Mouse (Mus musculus): ENCODE measurements around the gene Dgcr6. TPM values are rescaled to one million over a fixed set of nuclear protein-coding genes. Genes with fewer than 3 reads are reported as not detected.
"Not testable (repeated sequence)": the region's sequence is repeated elsewhere in the genome, so short reads cannot be mapped to it uniquely, and the experiment has no call there.

Dgcr6 gene
- polyA plus RNA-seq (2015; fragmentation: Nextera tagmentation; extraction: Ambion mirVana) = 167 and 169 TPM in 2 replicates

DNA sequence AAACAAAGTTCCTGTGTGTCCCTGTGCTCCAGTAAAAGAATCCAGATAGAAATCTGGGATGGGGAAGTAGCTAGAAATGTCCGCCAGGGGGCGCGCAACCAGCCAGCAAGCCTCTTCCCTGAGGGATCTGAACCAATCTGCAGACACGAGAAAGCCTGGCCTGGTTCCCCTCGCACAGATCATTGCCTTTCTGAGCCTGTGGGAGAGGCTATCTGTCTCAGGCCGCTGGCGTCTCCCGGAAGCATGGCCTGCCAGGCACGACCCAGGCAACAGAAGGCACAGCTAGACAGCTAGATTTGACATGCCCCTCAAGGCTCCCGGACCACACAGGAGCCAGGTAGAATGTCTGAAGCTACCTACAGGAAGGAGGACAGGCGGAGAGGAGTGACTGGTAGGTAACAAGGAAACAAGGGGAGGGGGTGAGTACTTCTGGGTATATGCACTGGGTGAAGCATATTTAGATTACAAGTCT is at the start of gene Dgcr6:
Dgcr6 (plus strand) TSS at position 130 of the 472 bp plus-strand sequence.
- peaks cover 3% of the 10 kb centered on the region; the same call in 1 of the 2 replicates for H3K4me1 ChIP-seq
- H3K9me3 ChIP-seq = no peaks in the 10 kb centered on the region
- 13% methylated on average over 11 of the region's 11 CpGs for WGBS
- 0 out of 2 replicates have a peak within 1 kb of the TSS, but pooled peaks have one; percentile 17 for H3K9ac ChIP-seq (replicated peaks)
- H3K4me2 ChIP-seq (replicated peaks) = 0 out of 2 replicates have a peak within 1 kb of the TSS, but pooled peaks have one; percentile 19
- peak; percentile 81 for ATAC-seq (replicated peaks)
- H3K27ac ChIP-seq (replicated peaks) = peak within 1 kb of the TSS; percentile 36; the same call in 1 of the 2 replicates
- no peaks in the 10 kb centered on the region for H3K36me3 ChIP-seq
- H3K27me3 ChIP-seq = no peaks in the 10 kb centered on the region
- no peak within 1 kb of the TSS for H3K4me3 ChIP-seq

DNA sequence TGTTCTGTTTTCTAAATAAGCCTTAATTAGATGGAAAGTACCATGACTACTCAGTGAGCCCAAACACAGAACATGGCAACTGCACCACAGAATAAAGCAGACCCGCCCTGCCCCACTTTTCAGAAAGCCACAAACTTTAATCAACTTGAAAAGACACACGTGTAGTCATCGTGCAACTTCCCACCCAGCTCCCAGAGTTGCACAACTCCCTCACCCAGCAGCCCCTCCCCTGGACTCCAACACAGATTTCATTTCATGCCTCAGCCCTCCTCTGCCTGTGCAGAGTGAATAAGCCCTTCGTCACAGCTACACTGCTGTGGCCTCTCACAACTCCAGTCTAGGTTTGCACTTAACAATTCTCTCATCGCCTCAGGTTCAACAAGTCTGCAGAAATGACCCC is 48.1 kb upstream of the Dgcr6 start:
- ATAC-seq (replicated peaks) = no peak
- no peaks in the 10 kb centered on the region for H3K4me1 ChIP-seq
- H3K9ac ChIP-seq (replicated peaks) = no peak overlapping the region
- no peaks in the 10 kb centered on the region for H3K9me3 ChIP-seq
- H3K4me3 ChIP-seq = no peak overlapping the region
- 61% methylated on average over 5 of the region's 5 CpGs for WGBS
- no peaks in the 10 kb centered on the region for H3K27me3 ChIP-seq
- no peak overlapping the region for H3K4me2 ChIP-seq (replicated peaks)
- no peaks in the 10 kb centered on the region for H3K36me3 ChIP-seq
- H3K27ac ChIP-seq (replicated peaks) = no peak overlapping the region

DNA sequence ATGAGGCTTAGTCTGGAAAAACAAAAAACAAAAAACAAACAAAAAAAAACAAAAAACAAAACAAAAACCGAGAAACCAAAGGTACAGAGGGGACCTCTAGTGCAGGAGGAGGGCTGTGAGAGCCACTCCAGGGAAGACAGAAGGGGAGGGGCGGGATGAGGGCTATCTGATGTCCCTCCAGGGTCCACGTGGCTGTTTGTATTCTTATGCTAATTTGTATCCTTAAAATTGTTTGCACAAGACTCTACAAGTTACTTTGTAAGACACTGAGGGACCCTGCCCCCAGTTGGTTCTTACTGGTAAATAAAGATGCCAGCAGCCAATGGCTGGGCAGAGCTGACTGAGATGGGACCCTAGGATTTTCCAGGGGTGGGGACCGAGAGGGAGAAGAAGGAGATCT is 45.6 kb upstream of the Dgcr6 start:
- Histone ChIP-seq H3K27ac (replicated peaks) (no peak overlapping the region), H3K9ac (replicated peaks) (no peak overlapping the region), H3K36me3 (no peaks in the 10 kb centered on the region), H3K4me1 (no peaks in the 10 kb centered on the region), H3K4me2 (replicated peaks) (no peak overlapping the region), H3K9me3 (no peaks in the 10 kb centered on the region), H3K4me3 (no peak overlapping the region), H3K27me3 (no peaks in the 10 kb centered on the region)
- ATAC-seq (replicated peaks) = no peak
- 36% methylated on average over 4 of the region's 4 CpGs for whole genome bisulfite sequencing

DNA sequence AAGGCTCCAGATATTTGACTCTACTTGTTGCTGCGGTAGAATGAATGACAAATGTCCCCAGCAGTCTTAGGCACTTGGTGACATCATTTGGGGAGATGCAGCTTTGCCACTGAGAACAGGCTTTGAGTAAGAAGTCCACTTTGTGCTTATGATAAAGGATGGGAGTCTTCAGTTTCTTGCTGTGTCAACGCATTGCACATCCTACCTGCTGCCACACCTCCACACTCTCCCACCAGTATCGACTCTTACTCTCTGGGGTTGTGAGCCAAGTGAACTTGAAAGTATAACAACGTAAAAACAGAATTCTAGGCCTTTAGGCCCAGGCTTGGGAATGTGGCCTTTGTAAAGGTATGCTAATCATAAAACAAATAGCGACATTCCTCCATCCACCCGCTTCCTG is 41.6 kb upstream of the Dgcr6 start:
- Histone ChIP-seq H3K36me3 (no peaks in the 10 kb centered on the region), H3K4me2 (replicated peaks) (no peak overlapping the region), H3K27ac (replicated peaks) (no peak overlapping the region), H3K27me3 (no peaks in the 10 kb centered on the region), H3K4me3 (no peak overlapping the region), H3K4me1 (no peaks in the 10 kb centered on the region), H3K9me3 (no peaks in the 10 kb centered on the region), H3K9ac (replicated peaks) (no peak overlapping the region)
- WGBS = 72% methylated on average over 6 of the region's 6 CpGs
- no peak for ATAC-seq (replicated peaks)

DNA sequence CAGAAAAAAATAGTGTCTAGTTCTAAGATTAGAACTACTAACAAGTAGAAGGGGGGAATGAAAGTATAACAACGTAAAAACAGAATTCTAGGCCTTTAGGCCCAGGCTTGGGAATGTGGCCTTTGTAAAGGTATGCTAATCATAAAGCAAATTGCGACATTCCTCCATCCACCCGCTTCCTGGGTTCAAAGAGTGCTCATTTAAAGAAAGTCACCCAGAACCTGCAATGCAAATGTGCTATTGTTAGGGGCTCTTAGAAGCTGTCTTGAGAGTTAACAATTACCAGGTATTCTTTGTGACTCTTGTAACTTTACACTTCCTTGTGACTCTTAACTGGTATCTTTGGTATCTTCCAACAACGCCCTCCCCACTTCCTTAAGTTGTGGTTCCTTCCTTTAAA is 36.2 kb upstream of the Dgcr6 start:
- 66% methylated on average over 4 of the region's 4 CpGs for WGBS
- H3K4me1 ChIP-seq; H3K4me2 ChIP-seq (replicated peaks); H3K27me3 ChIP-seq; ATAC-seq (replicated peaks); H3K9me3 ChIP-seq; H3K36me3 ChIP-seq; H3K27ac ChIP-seq (replicated peaks); H3K9ac ChIP-seq (replicated peaks); H3K4me3 ChIP-seq: not testable (repeated sequence)

DNA sequence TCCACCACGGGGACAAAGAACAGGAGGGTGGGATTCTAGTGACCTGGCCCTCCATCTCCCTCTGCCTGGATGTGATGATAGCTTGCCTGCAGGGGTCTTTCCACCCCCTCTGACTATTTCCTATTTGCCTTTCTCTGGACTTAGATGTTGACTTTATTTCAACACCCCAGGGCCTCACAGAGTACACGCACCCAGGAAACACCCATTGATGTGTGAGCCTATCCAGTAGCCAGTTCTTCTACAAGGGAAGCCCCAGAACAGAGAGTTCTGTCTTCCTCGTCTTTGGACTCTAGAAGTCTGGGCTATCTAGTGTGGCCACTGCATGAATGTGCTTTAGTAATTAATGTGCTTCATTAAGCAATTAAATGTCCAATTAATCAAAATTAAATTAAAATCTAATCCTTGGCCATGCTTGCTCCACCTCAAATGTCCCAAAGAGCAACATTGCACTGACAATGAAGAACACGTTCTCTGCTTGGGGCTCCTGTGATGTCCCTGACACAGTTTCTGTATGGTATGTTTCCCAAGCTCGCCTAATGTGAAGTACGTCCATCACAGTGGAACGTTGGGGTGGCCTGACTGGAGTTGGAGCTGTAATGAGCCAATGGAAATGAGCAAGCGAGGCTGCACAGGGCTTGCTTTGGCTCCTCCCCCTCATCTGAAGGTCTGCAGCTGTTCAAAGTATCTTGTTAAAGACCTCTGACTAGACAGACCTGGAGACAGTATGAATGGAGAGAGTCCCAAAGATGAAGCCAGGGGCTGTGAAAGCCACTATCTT is 29.7 kb upstream of the Dgcr6 start:
- H3K9ac ChIP-seq (replicated peaks) = no peak overlapping the region
- H3K4me1 ChIP-seq = no peaks in the 10 kb centered on the region
- 73% methylated on average over 8 of the region's 8 CpGs for WGBS
- no peaks in the 10 kb centered on the region for H3K27me3 ChIP-seq
- ATAC-seq (replicated peaks) = no peak
- no peaks in the 10 kb centered on the region for H3K36me3 ChIP-seq
- no peak overlapping the region for H3K4me3 ChIP-seq
- H3K27ac ChIP-seq (replicated peaks) = no peak overlapping the region
- H3K4me2 ChIP-seq (replicated peaks) = no peak overlapping the region
- H3K9me3 ChIP-seq = no peaks in the 10 kb centered on the region

DNA sequence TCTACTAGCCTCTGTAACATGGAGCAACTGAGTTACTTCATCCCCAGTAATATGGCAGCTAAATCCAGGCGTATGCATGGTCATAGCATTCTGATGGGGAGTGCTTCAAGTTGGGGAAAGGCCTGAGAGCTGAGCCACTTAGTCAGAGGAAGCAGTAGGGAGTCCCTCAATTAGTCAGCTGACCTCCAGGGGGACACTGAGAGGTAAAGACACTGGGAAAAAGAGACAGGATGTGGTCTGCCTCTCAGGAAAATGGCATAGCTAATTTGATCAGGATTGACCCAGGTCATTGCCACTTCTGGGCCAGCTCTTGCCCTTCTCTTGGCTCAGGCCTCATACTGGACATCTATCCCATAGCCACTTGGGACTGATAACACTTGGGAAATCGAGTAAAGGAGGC is 25.3 kb upstream of the Dgcr6 start:
- no peak overlapping the region for H3K4me2 ChIP-seq (replicated peaks)
- ATAC-seq (replicated peaks) = no peak
- H3K4me1 ChIP-seq = no peaks in the 10 kb centered on the region
- no peak overlapping the region for H3K27ac ChIP-seq (replicated peaks)
- H3K4me3 ChIP-seq = no peak overlapping the region
- no peaks in the 10 kb centered on the region for H3K9me3 ChIP-seq
- no peak overlapping the region for H3K9ac ChIP-seq (replicated peaks)
- WGBS = 49% methylated on average over 2 of the region's 2 CpGs
- no peaks in the 10 kb centered on the region for H3K36me3 ChIP-seq
- no peaks in the 10 kb centered on the region for H3K27me3 ChIP-seq

DNA sequence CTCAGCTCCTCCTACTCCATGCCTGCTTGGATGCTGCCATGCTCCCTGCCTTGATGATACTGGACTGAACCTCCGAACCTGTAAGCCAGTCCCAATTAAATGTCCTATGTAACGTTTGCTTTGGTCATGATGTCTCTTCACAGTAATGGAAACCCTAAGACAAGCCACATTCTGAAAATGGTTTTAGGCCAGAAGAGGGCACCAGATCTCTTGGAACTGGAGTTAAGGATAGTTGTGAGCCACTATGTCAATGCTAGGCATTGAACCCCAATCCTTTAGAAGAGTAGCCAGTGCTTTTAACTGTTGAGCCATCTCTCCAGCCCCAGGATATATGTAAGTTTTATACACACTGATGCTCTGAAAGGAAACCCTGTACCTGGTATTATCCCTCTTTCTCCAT is 20.9 kb upstream of the Dgcr6 start:
- ATAC-seq (replicated peaks) = no peak
- Histone ChIP-seq H3K4me2 (replicated peaks) (no peak overlapping the region), H3K9me3 (no peaks in the 10 kb centered on the region), H3K4me3 (no peak overlapping the region), H3K4me1 (no peaks in the 10 kb centered on the region), H3K27ac (replicated peaks) (no peak overlapping the region), H3K9ac (replicated peaks) (no peak overlapping the region), H3K36me3 (no peaks in the 10 kb centered on the region), H3K27me3 (no peaks in the 10 kb centered on the region)
- WGBS = 48% methylated on average over 2 of the region's 2 CpGs

DNA sequence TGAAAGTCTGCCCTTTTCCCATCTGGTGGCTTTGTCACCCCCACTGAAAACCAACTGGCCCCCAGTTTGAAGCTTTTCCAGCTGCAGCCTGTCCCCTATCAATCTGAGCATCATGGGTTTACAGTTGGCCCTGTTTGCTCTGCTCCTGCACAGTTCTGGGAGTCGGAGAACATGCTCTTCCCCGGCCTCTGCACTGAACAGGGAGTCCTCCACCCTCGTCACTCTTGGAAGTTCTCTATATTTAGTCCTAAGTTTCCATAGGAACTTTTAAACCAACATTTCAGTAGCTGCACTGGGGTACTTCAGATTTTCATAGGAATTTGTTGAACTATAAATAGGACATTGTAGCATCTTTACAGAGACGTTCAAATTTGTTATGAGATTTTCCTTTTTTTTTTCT is 19.4 kb upstream of the Dgcr6 start:
- no peaks in the 10 kb centered on the region for H3K9me3 ChIP-seq
- H3K4me1 ChIP-seq = no peaks in the 10 kb centered on the region
- WGBS = 83% methylated on average over 4 of the region's 4 CpGs
- H3K27ac ChIP-seq (replicated peaks) = no peak overlapping the region
- no peak overlapping the region for H3K9ac ChIP-seq (replicated peaks)
- H3K27me3 ChIP-seq = no peaks in the 10 kb centered on the region
- no peak for ATAC-seq (replicated peaks)
- no peak overlapping the region for H3K4me3 ChIP-seq
- H3K36me3 ChIP-seq = no peaks in the 10 kb centered on the region
- H3K4me2 ChIP-seq (replicated peaks) = no peak overlapping the region

DNA sequence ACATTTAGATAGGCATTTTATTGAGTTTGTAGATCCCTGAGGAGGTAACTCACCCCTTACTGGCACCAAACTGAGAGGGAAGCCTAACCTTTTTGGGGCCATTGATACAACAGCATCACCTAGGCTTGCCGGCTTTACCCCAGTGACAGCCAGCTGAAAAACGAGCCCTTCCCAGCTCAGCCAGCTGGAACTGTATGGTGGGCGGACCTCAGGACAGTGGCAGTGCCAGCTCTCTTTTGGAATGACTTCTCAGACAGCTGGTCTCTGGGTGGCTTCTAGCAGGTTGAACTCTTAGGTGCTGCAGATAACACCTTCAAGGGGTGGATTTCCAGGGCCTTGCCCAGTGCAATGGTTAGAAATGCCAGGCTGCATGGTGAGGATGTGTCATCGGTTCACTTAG is 18.4 kb upstream of the Dgcr6 start:
- Histone ChIP-seq H3K9ac (replicated peaks) (no peak overlapping the region), H3K36me3 (no peaks in the 10 kb centered on the region), H3K4me1 (no peaks in the 10 kb centered on the region), H3K4me2 (replicated peaks) (no peak overlapping the region), H3K27ac (replicated peaks) (no peak overlapping the region), H3K27me3 (no peaks in the 10 kb centered on the region), H3K9me3 (no peaks in the 10 kb centered on the region), H3K4me3 (no peak overlapping the region)
- ATAC-seq (replicated peaks) = no peak
- 69% methylated on average over 4 of the region's 4 CpGs for WGBS

DNA sequence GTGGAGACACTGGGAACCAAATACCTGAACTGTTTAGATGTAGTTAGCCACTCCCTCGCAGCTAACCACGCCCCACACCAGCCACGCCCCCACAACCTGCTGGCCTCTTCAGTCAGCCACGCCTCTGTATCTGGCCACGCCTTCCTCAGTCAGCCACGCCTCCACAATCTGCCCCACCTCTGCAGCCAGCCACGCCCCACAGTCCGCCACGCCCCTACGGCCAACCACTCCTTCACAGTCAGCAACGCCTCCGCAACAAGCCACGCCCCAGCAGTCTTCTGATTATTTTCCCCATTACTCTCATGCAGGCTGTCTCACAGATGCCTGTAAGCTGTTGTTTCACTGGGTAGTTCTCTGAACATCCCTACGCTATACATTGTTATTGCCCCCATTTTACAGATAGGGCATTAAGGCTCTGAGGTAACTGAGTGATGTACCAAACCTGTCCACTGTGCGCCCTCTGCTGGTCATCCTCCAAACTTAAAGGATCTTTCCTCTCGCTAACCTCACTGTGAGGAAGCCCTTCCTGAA is 16.2 kb upstream of the Dgcr6 start:
- no peaks in the 10 kb centered on the region for H3K4me1 ChIP-seq
- H3K27me3 ChIP-seq = no peaks in the 10 kb centered on the region
- H3K9me3 ChIP-seq = no peaks in the 10 kb centered on the region
- no peak overlapping the region for H3K4me2 ChIP-seq (replicated peaks)
- no peak overlapping the region for H3K4me3 ChIP-seq
- H3K27ac ChIP-seq (replicated peaks) = no peak overlapping the region
- H3K9ac ChIP-seq (replicated peaks) = no peak overlapping the region
- ATAC-seq (replicated peaks) = no peak
- WGBS = 20% methylated on average over 16 of the region's 16 CpGs
- H3K36me3 ChIP-seq = no peaks in the 10 kb centered on the region

DNA sequence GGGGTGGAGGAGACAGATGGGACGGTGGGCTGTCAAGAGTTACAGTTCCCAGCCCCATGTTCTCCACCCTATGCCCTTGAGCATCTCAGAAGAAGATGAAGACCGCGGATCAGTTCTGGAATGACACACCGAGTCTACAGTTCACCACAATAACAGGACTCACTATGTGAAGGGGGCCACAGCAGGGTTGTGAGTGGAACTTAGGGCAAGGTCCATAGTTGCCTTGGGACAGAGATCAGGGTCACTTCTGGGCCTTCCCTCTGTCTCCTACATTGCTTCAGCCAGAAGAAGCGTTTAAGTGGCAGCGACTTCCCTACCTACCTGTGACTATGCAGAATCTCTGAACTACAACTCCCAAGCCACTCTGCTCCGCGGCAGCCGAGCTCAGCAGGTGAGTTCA is 15.6 kb upstream of the Dgcr6 start:
- H3K4me1 ChIP-seq = no peaks in the 10 kb centered on the region
- no peaks in the 10 kb centered on the region for H3K27me3 ChIP-seq
- H3K4me3 ChIP-seq = no peak overlapping the region
- no peak overlapping the region for H3K27ac ChIP-seq (replicated peaks)
- H3K36me3 ChIP-seq = no peaks in the 10 kb centered on the region
- WGBS = 59% methylated on average over 9 of the region's 9 CpGs
- H3K9me3 ChIP-seq = no peaks in the 10 kb centered on the region
- no peak overlapping the region for H3K4me2 ChIP-seq (replicated peaks)
- H3K9ac ChIP-seq (replicated peaks) = no peak overlapping the region
- ATAC-seq (replicated peaks) = no peak

DNA sequence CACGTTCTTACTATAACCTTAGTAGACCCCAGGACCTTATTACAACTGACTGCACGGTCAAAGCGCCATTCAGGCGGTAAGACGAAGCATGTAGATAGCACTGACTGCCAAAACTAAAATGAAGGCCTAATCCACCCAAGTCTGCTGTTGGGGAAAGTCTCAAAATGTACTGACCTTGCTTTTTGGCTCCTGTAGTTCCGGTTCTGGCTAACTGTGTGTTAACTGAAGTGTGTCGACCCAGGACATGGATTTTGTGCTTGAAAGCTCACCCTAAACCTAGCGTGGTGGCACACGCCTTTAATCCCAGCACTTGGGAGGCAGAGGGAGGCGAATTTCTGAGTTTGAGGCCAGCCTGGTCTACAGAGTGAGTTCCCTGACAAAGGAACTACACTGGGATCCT is 7.7 kb upstream of the Dgcr6 start:
- Histone ChIP-seq H3K4me2 (replicated peaks) (no peak overlapping the region), H3K4me1 (no peaks in the 10 kb centered on the region), H3K4me3 (no peak overlapping the region), H3K27ac (replicated peaks) (no peak overlapping the region), H3K36me3 (no peaks in the 10 kb centered on the region), H3K27me3 (no peaks in the 10 kb centered on the region), H3K9me3 (no peaks in the 10 kb centered on the region), H3K9ac (replicated peaks) (no peak overlapping the region)
- 83% methylated on average over 10 of the region's 10 CpGs for WGBS
- ATAC-seq (replicated peaks) = no peak

All from forebrain, embryonic 15.5 days (tissue).